17 mouse cellular contexts compared by ENCODE assay signal in the genomic region with DNA sequence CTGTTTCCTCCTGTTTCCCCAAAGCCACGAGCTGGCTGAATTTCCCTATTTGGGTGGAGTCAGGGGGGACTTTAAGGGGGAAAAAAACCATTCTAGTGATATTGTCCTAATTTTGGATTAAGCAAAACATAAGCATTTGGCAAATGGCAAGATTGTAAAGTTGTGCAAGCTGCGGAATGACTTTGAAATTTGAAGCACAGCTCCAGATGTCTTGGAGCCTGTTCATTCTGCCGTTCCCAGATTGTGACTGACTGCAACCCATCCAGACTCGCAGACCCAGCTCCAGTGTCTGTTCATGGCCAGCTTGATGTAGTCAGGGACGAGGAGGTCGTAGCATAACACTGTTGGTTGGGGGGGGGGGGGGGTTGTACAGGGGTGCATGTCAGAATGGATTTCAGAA.
DNase-seq lines count a peak whose midpoint lies in the region; ATAC-seq and TF ChIP-seq lines count a peak whose summit lies in the region.
"Had no signal": no experiment of that assay in that cellular context is flagged by ENCODE, and none has a peak within 500 bp of the region (broad histone marks: within the 10 kb centered on the region; RNA-seq: fewer than 3 reads in every experiment).

No protein-coding gene starts in this region.

- no peaks in the 10 kb centered on the region for H3K27me3 ChIP-seq in lung, embryonic 16.5 days (ENCODE audit: control insufficient read depth, insufficient read depth, low read depth, low read length)
- H3K27me3 ChIP-seq in limb, embryonic 10.5 days (ENCODE audit: low read depth, poor library complexity, severe bottlenecking) = no peaks in the 10 kb centered on the region
- H3K27me3 ChIP-seq: hindbrain, embryonic 12.5 days; megakaryocyte, embryonic 14.5 days; neural tube, embryonic 12.5 days had no signal

- DNase-seq in gastrocnemius, adult 2 months = peak; percentile 36
- no peak for DNase-seq in gastrocnemius, postnatal 14 days
- DNase-seq in lung, postnatal 25 days (ENCODE audit: low spot score) = no peak
- DNase-seq in limb, embryonic 10.5 days (ENCODE audit: low spot score) = peak; percentile 15
- no peak for DNase-seq in kidney, adult 18-20 months
- DNase-seq in cerebellum, postnatal 10 days = no peak
- DNase-seq: adrenal gland, adult 2 months; cerebellum, adult 2 months; kidney, postnatal 36 days; thymus, adult 2 months had no signal

- WGBS in lung, embryonic 16.5 days = 46% methylated on average over 6 of the region's 6 CpGs
- WGBS in limb, embryonic 10.5 days = 71% methylated on average over 6 of the region's 6 CpGs

- no peak overlapping the region for H3K4me2 ChIP-seq in lung, embryonic 16.5 days (ENCODE audit: low read depth, low read length)
- H3K4me2 ChIP-seq: hindbrain, embryonic 12.5 days; neural tube, embryonic 12.5 days had no signal

- intact Hi-C loops in gastrocnemius, adult 2 months (cut with DNase I) = no loop called here
- intact Hi-C loops in gastrocnemius, postnatal 14 days (cut with DNase I; ENCODE audit: low total_unique reads) = no loop called here

- peak; percentile 90 for ATAC-seq in lung, embryonic 16.5 days (ENCODE audit: low read depth)
- ATAC-seq: intestine, postnatal 0 days had no signal

- no peaks in the 10 kb centered on the region for H3K9me3 ChIP-seq in lung, embryonic 16.5 days (ENCODE audit: control insufficient read depth, low read length)
- H3K9me3 ChIP-seq in limb, embryonic 10.5 days (replicated peaks) = no peaks in the 10 kb centered on the region
- H3K9me3 ChIP-seq: hindbrain, embryonic 12.5 days; neural tube, embryonic 12.5 days had no signal

- H3K4me1 ChIP-seq in lung, embryonic 16.5 days (replicated peaks; ENCODE audit: control insufficient read depth, insufficient read depth, low read length) = peaks cover 2% of the 10 kb centered on the region; the same call in 1 of the 2 replicates
- H3K4me1 ChIP-seq in limb, embryonic 10.5 days = peaks cover 11% of the 10 kb centered on the region
- H3K4me1 ChIP-seq: megakaryocyte, embryonic 14.5 days had no signal

- TF ChIP-seq CTCF in gastrocnemius, adult 2 months (IDR thresholded peaks at IDR 0.05) = no peak

- no peak overlapping the region for H3K27ac ChIP-seq in gastrocnemius, adult 2 months
- peak overlapping the region; percentile 43 for H3K27ac ChIP-seq in lung, embryonic 16.5 days (ENCODE audit: low read length)
- no peak overlapping the region for H3K27ac ChIP-seq in limb, embryonic 10.5 days
- H3K27ac ChIP-seq: heart, adult 2 months; hindbrain, embryonic 12.5 days; liver, embryonic 14.5 days; neural tube, embryonic 12.5 days had no signal

- no peak overlapping the region for H3K9ac ChIP-seq in lung, embryonic 16.5 days (ENCODE audit: low read length)
- H3K9ac ChIP-seq: hindbrain, embryonic 12.5 days; liver, embryonic 14.5 days; neural tube, embryonic 12.5 days had no signal

- no peaks in the 10 kb centered on the region for H3K36me3 ChIP-seq in lung, embryonic 16.5 days (ENCODE audit: control insufficient read depth, insufficient read depth, low read length)
- no peaks in the 10 kb centered on the region for H3K36me3 ChIP-seq in limb, embryonic 10.5 days
- H3K36me3 ChIP-seq: hindbrain, embryonic 12.5 days; neural tube, embryonic 12.5 days had no signal

- no peak overlapping the region for H3K4me3 ChIP-seq in gastrocnemius, adult 2 months
- no peak overlapping the region for H3K4me3 ChIP-seq in lung, embryonic 16.5 days (ENCODE audit: low read length)
- no peak overlapping the region for H3K4me3 ChIP-seq in limb, embryonic 10.5 days
- H3K4me3 ChIP-seq: heart, adult 2 months; hindbrain, embryonic 12.5 days; megakaryocyte, embryonic 14.5 days; neural tube, embryonic 12.5 days had no signal

Comparison
In these comparisons a context has a peak if more than half of its experiments do, and no peak if none do; other contexts are left out.
1. DNase-seq: peak in gastrocnemius, adult 2 months (single experiment) and limb, embryonic 10.5 days (single experiment); none in gastrocnemius, postnatal 14 days (single experiment), lung, postnatal 25 days (single experiment), kidney, adult 18-20 months (single experiment) and cerebellum, postnatal 10 days (0 of 2).